Mouse (Mus musculus) erythroblast, adult 5-6 weeks (primary cell): Measurements from ENCODE around the gene Cd80. TPM values are rescaled to one million over a fixed set of nuclear protein-coding genes. Genes with fewer than 3 reads are reported as not detected.
"Not testable (repeated sequence)": the region's sequence is repeated elsewhere in the genome, so short reads cannot be mapped to it uniquely, and the experiment has no call there.

Experiments used
- ATAC-seq: replicated peaks from 2 replicates; pipeline ENCODE4 v1.8.0; 2016; ENCODE audit warnings: moderate number of reproducible peaks, mild to moderate bottlenecking, moderate TSS enrichment, inconsistent platforms; ENCODE audit not compliant: poor library complexity, low FRiP score, severe bottlenecking
- total RNA-seq, 2 experiments: library from RNA; stranded (forward) in 1 of 2; stranded (reverse) in 1 of 2; fragments of 150-400 nt in 1 of 2; fragments of 200-764, 138-1000 nt in 1 of 2; gene quantifications; 2 replicates each; pipeline versions ENCODE4 v1.2.3 to v1.2.4; 2015 to 2017; ENCODE audit warnings: low replicate concordance in 2 of 2

The Cd80 gene
- total RNA-seq, 2 experiments from 2014 or later = 0.77 TPM; not detected in 1

- ATAC-seq = not testable (repeated sequence)
These were observed 9.2 kb upstream of the Cd80 start for GRCm38 (mm10) chr16:38446141-38446540.

- no peak for ATAC-seq
These were observed 8.0 kb upstream of the Cd80 start for GRCm38 (mm10) chr16:38447366-38447765.

- no peak for ATAC-seq
These were observed 6.9 kb upstream of the Cd80 start for GRCm38 (mm10) chr16:38448458-38448857.

GRCm38 (mm10) chr16:38450707-38451106 is 4.7 kb upstream of the Cd80 start:
- ATAC-seq = no peak

- no peak for ATAC-seq
These were observed 3.7 kb upstream of the Cd80 start for GRCm38 (mm10) chr16:38451421-38452205.

GRCm38 (mm10) chr16:38452442-38453202 is 2.7 kb upstream of the Cd80 start, which contains the start of gene Adprh:
Gene Adprh, minus strand, starts transcription at chr16:38452703.
- peak; percentile 93 for ATAC-seq

GRCm38 (mm10) chr16:38453203-38453553 is 2.2 kb upstream of the Cd80 start:
- ATAC-seq = no peak

- ATAC-seq = no peak
These were observed 1.4 kb upstream of the Cd80 start for GRCm38 (mm10) chr16:38453952-38454351.

- no peak for ATAC-seq
These were observed 667 bp upstream of the Cd80 start for GRCm38 (mm10) chr16:38454533-38455254.

GRCm38 (mm10) chr16:38456812-38457567 is 1.6 kb downstream of the Cd80 start:
- no peak for ATAC-seq

GRCm38 (mm10) chr16:38458600-38459280 is 3.4 kb downstream of the Cd80 start:
- no peak for ATAC-seq

GRCm38 (mm10) chr16:38459990-38460389 is 4.6 kb downstream of the Cd80 start:
- ATAC-seq = no peak

GRCm38 (mm10) chr16:38461749-38462148 is 6.4 kb downstream of the Cd80 start:
- no peak for ATAC-seq

- no peak for ATAC-seq
These were observed 6.8 kb downstream of the Cd80 start for GRCm38 (mm10) chr16:38462161-38462560.

- ATAC-seq = no peak
These were observed 7.9 kb downstream of the Cd80 start for GRCm38 (mm10) chr16:38463305-38463704.

GRCm38 (mm10) chr16:38466089-38466488 is 10.7 kb downstream of the Cd80 start:
- no peak for ATAC-seq

GRCm38 (mm10) chr16:38467091-38467916 is 11.9 kb downstream of the Cd80 start:
- no peak for ATAC-seq

GRCm38 (mm10) chr16:38467917-38468705 is 12.8 kb downstream of the Cd80 start:
- no peak for ATAC-seq
